Mouse (Mus musculus) granulocyte monocyte progenitor cell, adult 5-6 weeks (primary cell): ENCODE data around the gene Cmklr1. TPM values are rescaled to one million over a fixed set of nuclear protein-coding genes. Genes with fewer than 3 reads are reported as not detected.
A peak's percentile ranks its signal among the peaks of the same experiment; 100 is the strongest.

Experiments used
- ATAC-seq: replicated peaks from 2 replicates; pipeline ENCODE4 v1.8.0; 2016; ENCODE audit warnings: mild to moderate bottlenecking, moderate TSS enrichment, inconsistent platforms; ENCODE audit not compliant: poor library complexity, severe bottlenecking
- total RNA-seq, 2 experiments: library from RNA; stranded (forward) in 1 of 2; stranded (reverse) in 1 of 2; fragments of 200-712, 200-1000 nt in 1 of 2; fragments of >200 nt in 1 of 2; fragmentation: Nextera tagmentation in 1 of 2; gene quantifications; 2 replicates each; pipeline ENCODE4 v1.2.3; 2014 to 2017

The Cmklr1 gene
- total RNA-seq, 2 experiments from 2014 or later: 1.7 TPM; not detected in 1

GRCm38 (mm10) chr5:113625068-113625467 is 25.2 kb downstream of the Cmklr1 start:
- no peak for ATAC-seq

- no peak for ATAC-seq
These were observed 27.2 kb downstream of the Cmklr1 start for GRCm38 (mm10) chr5:113623052-113623451.

- peak; percentile 89 for ATAC-seq
These were observed 29.2 kb downstream of the Cmklr1 start for GRCm38 (mm10) chr5:113620999-113621398.

GRCm38 (mm10) chr5:113620130-113620716 is 30.0 kb downstream of the Cmklr1 start:
- no peak for ATAC-seq

- no peak for ATAC-seq
These were observed 31.1 kb downstream of the Cmklr1 start for GRCm38 (mm10) chr5:113619151-113619550.

- no peak for ATAC-seq
These were observed 31.5 kb downstream of the Cmklr1 start for GRCm38 (mm10) chr5:113618716-113619115.

- ATAC-seq: no peak
These were observed 38.4 kb downstream of the Cmklr1 start for GRCm38 (mm10) chr5:113611771-113612233.

- ATAC-seq: no peak
These were observed 39.1 kb downstream of the Cmklr1 start for GRCm38 (mm10) chr5:113611131-113611530.

- ATAC-seq: no peak
These were observed 39.7 kb downstream of the Cmklr1 start for GRCm38 (mm10) chr5:113610490-113610889.

GRCm38 (mm10) chr5:113609891-113610290 is 40.3 kb downstream of the Cmklr1 start:
- ATAC-seq: no peak

GRCm38 (mm10) chr5:113608511-113608910 is 41.7 kb downstream of the Cmklr1 start:
- ATAC-seq: no peak

- no peak for ATAC-seq
These were observed 42.2 kb downstream of the Cmklr1 start for GRCm38 (mm10) chr5:113607941-113608431.

GRCm38 (mm10) chr5:113606961-113607785 is 43.1 kb downstream of the Cmklr1 start:
- ATAC-seq: no peak

GRCm38 (mm10) chr5:113606121-113606520 is 44.1 kb downstream of the Cmklr1 start:
- ATAC-seq: no peak

GRCm38 (mm10) chr5:113604758-113605157 is 45.5 kb downstream of the Cmklr1 start:
- no peak for ATAC-seq

- no peak for ATAC-seq
These were observed 46.8 kb downstream of the Cmklr1 start for GRCm38 (mm10) chr5:113603471-113603870.

- no peak for ATAC-seq
These were observed 49.4 kb downstream of the Cmklr1 start for GRCm38 (mm10) chr5:113600803-113601202.

- ATAC-seq: no peak
These were observed 50.0 kb downstream of the Cmklr1 start for GRCm38 (mm10) chr5:113600181-113600580.

- no peak for ATAC-seq
These were observed 53.4 kb downstream of the Cmklr1 start for GRCm38 (mm10) chr5:113596780-113597353.

- ATAC-seq: no peak
These were observed 54.0 kb downstream of the Cmklr1 start for GRCm38 (mm10) chr5:113596252-113596651.
